Mouse (Mus musculus) megakaryocyte, embryonic 14.5 days (primary cell): ENCODE results near the gene Vps13d. TPM values are rescaled to one million over a fixed set of nuclear protein-coding genes. Genes with fewer than 3 reads are reported as not detected.

Experiments
- H3K27me3 ChIP-seq: replicated peaks from 2 replicates; pipeline ENCODE3; 2012; ENCODE audit warnings: inconsistent platforms
- H3K36me3 ChIP-seq: replicated peaks from 2 replicates; pipeline ENCODE3; 2012; ENCODE audit warnings: low read length, inconsistent platforms, mixed read lengths
- H3K4me1 ChIP-seq: 2 replicates; pipeline ENCODE4 v1.6.1; 2012; ENCODE audit warnings: inconsistent platforms
- H3K4me3 ChIP-seq: replicated peaks from 2 replicates; pipeline ENCODE3; 2012; ENCODE audit warnings: moderate library complexity, mild to moderate bottlenecking, inconsistent platforms
- H3K9me3 ChIP-seq: 2 replicates; pipeline ENCODE4 v1.6.1; 2012; ENCODE audit warnings: inconsistent platforms
- FLI1 ChIP-seq: IDR thresholded peaks from 2 replicates; pipeline ENCODE4 v1.6.1; 2012; ENCODE audit warnings: low read length, inconsistent platforms, mixed read lengths
- GATA1 ChIP-seq: IDR thresholded peaks from 3 replicates; pipeline ENCODE4 v1.6.1; 2012; ENCODE audit warnings: mixed read lengths, low read length, inconsistent platforms, borderline replicate concordance
- polyA plus RNA-seq: library from polyadenylated mRNA; stranded (reverse); fragments of >175 nt; gene quantifications from 2 replicates; pipeline ENCODE4 v1.2.3, GENCODE M21; 2012; ENCODE audit warnings: low replicate concordance; ENCODE audit not compliant: insufficient read depth

Vps13d gene
- polyA plus RNA-seq, 1 experiment = 20.6 TPM

GRCm38 (mm10) chr4:144975505-144975904 is 219.3 kb downstream of the Vps13d start:
- Histone ChIP-seq H3K4me1 (peaks cover 96% of the 10 kb centered on the region), H3K4me3 (no peak overlapping the region), H3K36me3 (peaks cover 89% of the 10 kb centered on the region), H3K27me3 (no peaks in the 10 kb centered on the region), H3K9me3 (no peaks in the 10 kb centered on the region)
- TF ChIP-seq FLI1 (no peak), GATA1 (no peak)

GRCm38 (mm10) chr4:144974458-144974857 is 220.3 kb downstream of the Vps13d start:
- Histone ChIP-seq H3K36me3 (peaks cover 87% of the 10 kb centered on the region), H3K27me3 (no peaks in the 10 kb centered on the region), H3K4me3 (no peak overlapping the region), H3K9me3 (no peaks in the 10 kb centered on the region), H3K4me1 (peaks cover 93% of the 10 kb centered on the region)
- TF ChIP-seq FLI1 (no peak), GATA1 (no peak)

DNA sequence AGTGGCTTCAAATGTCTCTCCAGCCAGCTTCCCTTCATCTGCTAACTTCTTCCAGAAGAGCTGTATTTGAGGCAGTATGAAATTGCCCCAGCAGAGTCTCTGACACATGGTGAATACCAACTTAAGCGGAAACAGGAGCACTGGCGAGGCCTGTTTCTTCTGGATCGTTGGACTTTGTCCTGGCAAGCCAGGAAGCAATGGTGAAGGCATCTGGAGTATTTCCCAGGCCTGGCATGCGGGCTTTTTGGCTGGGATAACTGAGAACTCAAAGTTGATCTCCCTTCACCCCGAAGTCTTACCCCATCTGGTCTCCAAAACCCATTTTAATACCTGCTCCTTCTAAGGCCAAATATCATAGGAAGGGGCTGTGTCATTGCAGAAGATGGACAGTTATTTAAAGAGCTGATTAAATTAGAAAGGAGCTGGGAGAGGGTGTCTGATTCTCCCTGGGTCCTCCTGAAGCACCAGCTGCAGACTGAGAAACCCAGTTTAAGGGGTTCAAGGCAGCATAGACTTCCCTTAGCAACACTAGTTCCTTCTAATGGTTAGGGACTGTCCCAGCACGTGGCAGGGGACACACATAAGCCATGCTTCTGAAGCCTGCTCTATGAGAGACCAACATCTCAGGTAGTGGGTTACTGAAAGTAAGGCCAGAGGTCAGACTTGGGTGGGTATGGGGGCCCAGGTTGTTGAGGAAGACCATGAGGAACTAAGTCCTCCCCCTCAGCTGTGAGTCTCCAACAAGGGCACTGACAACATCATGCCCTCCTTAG is 221.7 kb downstream of the Vps13d start:
- TF ChIP-seq FLI1 (no peak), GATA1 (no peak)
- no peak overlapping the region for H3K4me3 ChIP-seq
- peaks cover 93% of the 10 kb centered on the region for H3K4me1 ChIP-seq
- H3K27me3 ChIP-seq = no peaks in the 10 kb centered on the region
- H3K9me3 ChIP-seq = no peaks in the 10 kb centered on the region
- H3K36me3 ChIP-seq = peaks cover 81% of the 10 kb centered on the region

GRCm38 (mm10) chr4:144971048-144971447 is 223.8 kb downstream of the Vps13d start:
- Histone ChIP-seq H3K36me3 (peaks cover 61% of the 10 kb centered on the region), H3K4me3 (no peak overlapping the region), H3K9me3 (no peaks in the 10 kb centered on the region), H3K27me3 (no peaks in the 10 kb centered on the region), H3K4me1 (peaks cover 89% of the 10 kb centered on the region)
- TF ChIP-seq GATA1 (no peak), FLI1 (no peak)

DNA sequence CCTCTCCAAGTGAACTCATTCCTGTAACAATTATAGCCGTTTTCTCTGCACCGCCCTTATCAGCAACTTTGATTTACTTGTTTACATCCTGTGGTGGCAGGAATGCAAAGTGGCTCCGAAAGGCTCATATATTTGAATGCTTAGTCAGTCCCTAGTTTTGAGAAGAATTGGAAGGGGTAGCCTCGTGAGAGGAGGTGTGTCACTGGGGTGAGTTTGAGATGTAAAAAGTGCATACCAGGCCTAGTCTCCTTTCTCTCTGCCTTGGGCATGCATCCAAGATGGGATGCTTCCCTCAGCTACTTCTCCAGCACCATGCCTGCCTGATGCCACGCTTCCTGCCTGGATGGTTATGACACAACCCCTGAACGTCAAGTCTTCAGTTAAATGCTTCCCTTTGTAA is 225.8 kb downstream of the Vps13d start:
- no peaks in the 10 kb centered on the region for H3K27me3 ChIP-seq
- TF ChIP-seq FLI1 = no peak
- TF ChIP-seq GATA1 = no peak
- no peak overlapping the region for H3K4me3 ChIP-seq
- peaks cover 43% of the 10 kb centered on the region for H3K36me3 ChIP-seq
- peaks cover 87% of the 10 kb centered on the region for H3K4me1 ChIP-seq
- H3K9me3 ChIP-seq = no peaks in the 10 kb centered on the region

- Histone ChIP-seq H3K4me1 (peaks cover 89% of the 10 kb centered on the region), H3K4me3 (no peak overlapping the region)
- TF ChIP-seq FLI1 = no peak
- TF ChIP-seq GATA1 = no peak
Observed at GRCm38 (mm10) chr4:144968371-144968770, 226.4 kb downstream of the Vps13d start.

DNA sequence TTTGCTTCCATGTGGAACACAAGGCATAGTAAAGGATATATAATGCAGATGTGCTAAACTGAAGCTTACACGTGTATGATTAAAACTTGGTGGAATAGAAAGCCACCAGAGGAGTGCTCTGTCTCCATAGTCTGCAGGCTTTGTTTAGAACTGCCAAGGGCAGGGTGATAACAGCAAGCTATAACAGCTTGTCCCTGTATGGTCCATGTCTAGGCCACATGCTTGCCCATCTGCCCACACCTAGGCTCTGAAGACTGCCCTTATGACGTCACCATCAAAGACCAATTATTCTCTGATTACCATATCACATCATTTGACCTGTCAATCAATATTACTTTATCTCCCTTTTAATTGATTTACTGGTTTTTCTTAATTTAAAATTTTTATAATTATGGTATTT is 229.6 kb downstream of the Vps13d start:
- no peaks in the 10 kb centered on the region for H3K9me3 ChIP-seq
- no peak overlapping the region for H3K4me3 ChIP-seq
- peaks cover 24% of the 10 kb centered on the region for H3K36me3 ChIP-seq
- H3K27me3 ChIP-seq = no peaks in the 10 kb centered on the region
- H3K4me1 ChIP-seq = peaks cover 77% of the 10 kb centered on the region
- TF ChIP-seq GATA1 (no peak), FLI1 (no peak)

More at GRCm38 (mm10) chr4:144968371-144968770, 226.4 kb downstream of the Vps13d start:
- H3K9me3 ChIP-seq = no peaks in the 10 kb centered on the region
- peaks cover 38% of the 10 kb centered on the region for H3K36me3 ChIP-seq
- no peaks in the 10 kb centered on the region for H3K27me3 ChIP-seq

DNA sequence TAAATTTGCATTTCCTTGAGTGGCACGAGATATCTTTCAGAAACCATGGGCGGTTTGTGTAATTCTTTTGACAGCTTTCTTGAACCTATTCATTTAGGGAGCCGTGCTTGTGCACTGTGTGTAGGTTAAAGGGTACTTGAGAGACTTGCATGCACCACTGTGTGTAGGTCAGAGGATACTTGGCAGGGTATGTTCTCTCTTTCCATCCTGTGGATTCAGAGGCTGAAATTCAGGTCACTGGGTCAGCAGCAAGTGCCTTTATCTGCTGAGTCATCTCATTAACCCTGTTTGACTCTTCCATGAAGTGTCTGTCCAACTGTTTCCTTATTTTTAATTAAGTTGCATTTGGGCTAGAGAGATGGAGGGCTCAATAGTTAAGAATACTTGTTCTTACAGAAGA is 233.1 kb downstream of the Vps13d start:
- Histone ChIP-seq H3K9me3 (no peaks in the 10 kb centered on the region), H3K36me3 (peaks cover 11% of the 10 kb centered on the region), H3K27me3 (no peaks in the 10 kb centered on the region), H3K4me1 (peaks cover 50% of the 10 kb centered on the region), H3K4me3 (no peak overlapping the region)
- TF ChIP-seq GATA1 (no peak), FLI1 (no peak)

DNA sequence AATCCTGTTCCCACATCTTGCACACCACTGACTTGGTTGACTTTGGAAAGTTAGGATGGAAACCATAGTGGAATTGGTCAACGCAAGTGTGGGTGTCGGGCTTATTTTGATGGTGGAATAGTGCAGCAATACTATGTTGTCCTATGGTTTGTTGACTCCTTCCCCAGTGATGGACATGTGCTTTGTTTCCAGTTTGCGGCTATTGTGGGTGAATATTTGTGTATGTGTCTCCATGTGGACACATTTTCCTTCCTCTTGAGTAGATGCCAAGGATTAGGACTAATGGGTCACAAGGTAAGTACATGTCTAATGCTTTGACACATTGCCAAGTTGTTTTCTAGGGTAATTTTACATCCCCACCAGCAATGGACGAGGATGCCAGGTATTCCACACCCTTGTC is 233.6 kb downstream of the Vps13d start:
- Histone ChIP-seq H3K4me1 (peaks cover 49% of the 10 kb centered on the region), H3K9me3 (no peaks in the 10 kb centered on the region), H3K27me3 (no peaks in the 10 kb centered on the region), H3K36me3 (peaks cover 11% of the 10 kb centered on the region), H3K4me3 (no peak overlapping the region)
- TF ChIP-seq GATA1 (no peak), FLI1 (no peak)

GRCm38 (mm10) chr4:144960188-144960904 is 234.5 kb downstream of the Vps13d start:
- H3K36me3 ChIP-seq = peaks cover 8% of the 10 kb centered on the region
- no peak for TF ChIP-seq GATA1
- no peak for TF ChIP-seq FLI1
- peaks cover 47% of the 10 kb centered on the region for H3K4me1 ChIP-seq
- no peaks in the 10 kb centered on the region for H3K27me3 ChIP-seq
- no peak overlapping the region for H3K4me3 ChIP-seq
- H3K9me3 ChIP-seq = no peaks in the 10 kb centered on the region

DNA sequence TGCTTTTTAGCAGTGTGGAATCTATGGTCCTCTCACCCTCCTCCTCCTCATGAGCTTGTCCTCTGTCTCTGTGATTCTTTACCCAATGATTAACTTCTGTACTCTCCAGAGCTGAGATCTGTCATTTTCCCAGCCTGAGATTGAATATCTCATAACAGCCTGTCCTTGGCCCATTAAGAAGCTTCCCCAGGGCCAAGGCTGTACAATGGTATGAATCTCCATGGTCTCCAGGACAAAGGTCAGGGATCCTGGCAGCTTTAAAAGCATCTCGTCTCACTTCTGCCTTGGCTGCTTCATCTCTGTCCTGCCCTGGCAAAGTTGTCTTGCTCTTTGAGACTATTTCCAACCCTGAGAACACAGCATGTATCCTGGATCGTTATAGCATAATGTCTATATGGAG is 237.1 kb downstream of the Vps13d start:
- H3K36me3 ChIP-seq = peaks cover 8% of the 10 kb centered on the region
- H3K4me3 ChIP-seq = no peak overlapping the region
- TF ChIP-seq FLI1 = no peak
- no peak for TF ChIP-seq GATA1
- no peaks in the 10 kb centered on the region for H3K27me3 ChIP-seq
- H3K4me1 ChIP-seq = peaks cover 52% of the 10 kb centered on the region
- no peaks in the 10 kb centered on the region for H3K9me3 ChIP-seq
